Mouse (Mus musculus) liver, adult 2 months (tissue): ENCODE measurements around the gene Trim44. TPM values are rescaled to one million over a fixed set of nuclear protein-coding genes. Genes with fewer than 3 reads are reported as not detected.
A peak's percentile ranks its signal among the peaks of the same experiment; 100 is the strongest.

Experiments
- DNase-seq: peaks from one replicate; pipeline ENCODE4 v3.0.0-alpha.2; 2011; ENCODE audit warnings: low read depth, low spot score; ENCODE audit errors: extremely low read depth
- H3K27ac ChIP-seq: fragments of 200-500 bp; replicated peaks from 2 replicates; pipeline ENCODE4 v1.5.1; 2012; ENCODE audit warnings: low read depth, mild to moderate bottlenecking, control low read depth, inconsistent platforms, low read length; ENCODE audit not compliant: insufficient read depth
- H3K27me3 ChIP-seq: fragments of 200-500 bp; 2 replicates; pipeline ENCODE4 v1.6.1; 2012; ENCODE audit warnings: mild to moderate bottlenecking, moderate library complexity, low read length, inconsistent platforms; ENCODE audit not compliant: control insufficient read depth, insufficient read depth
- H3K36me3 ChIP-seq: fragments of 200-500 bp; 2 replicates; pipeline ENCODE4 v1.6.1; 2012; ENCODE audit warnings: low read length, inconsistent platforms; ENCODE audit not compliant: control insufficient read depth, insufficient read depth
- H3K4me1 ChIP-seq: fragments of 200-500 bp; 2 replicates; pipeline ENCODE4 v1.6.1; 2011; ENCODE audit warnings: low read length; ENCODE audit not compliant: control insufficient read depth, insufficient read depth
- H3K4me3 ChIP-seq: fragments of 200-500 bp; 2 replicates; pipeline ENCODE4 v1.5.1; 2011; ENCODE audit warnings: low read depth, mild to moderate bottlenecking, control low read depth, low read length, moderate library complexity; ENCODE audit not compliant: insufficient read depth
- H3K79me2 ChIP-seq: fragments of 200-500 bp; 2 replicates; pipeline ENCODE4 v1.6.1; 2012; ENCODE audit warnings: inconsistent platforms, mild to moderate bottlenecking, low read length, moderate library complexity; ENCODE audit not compliant: control insufficient read depth, insufficient read depth
- H3K9ac ChIP-seq: fragments of 200-500 bp; 2 replicates; pipeline ENCODE4 v1.6.1; 2012; ENCODE audit warnings: low read depth, mild to moderate bottlenecking, control low read depth, inconsistent platforms, low read length
- CTCF ChIP-seq: fragments of 200-500 bp; IDR thresholded peaks from 2 replicates; pipeline ENCODE4 v1.5.1; 2011; ENCODE audit warnings: low read depth, low read length, control low read depth
- POLR2A ChIP-seq: fragments of 200-500 bp; IDR thresholded peaks from 2 replicates; pipeline ENCODE4 v1.6.1; 2011; ENCODE audit warnings: low read length, control low read depth; ENCODE audit not compliant: insufficient read depth; ENCODE audit errors: extremely low read depth
- WGBS: fragments of 180-500 bp; shearing (Covaris S2); methylation state at CpG from one replicate; pipeline ENCODE4 v1.1.7; 2018; 5-methylcytosine and 5-hydroxymethylcytosine counted together
- polyA plus RNA-seq: library from polyadenylated mRNA; depleted of rRNA; stranded (reverse); fragments of >200 nt; gene quantifications from 2 replicates; pipeline ENCODE4 v1.2.3, GENCODE M21; 2012; rRNA removed
- total RNA-seq: library from RNA; depleted of rRNA; stranded (reverse); fragments of >200 nt; gene quantifications from 2 replicates; pipeline ENCODE4 v1.2.3, GENCODE M21; 2014; rRNA removed

The Trim44 gene
- total RNA-seq (13.3 and 14.8 TPM in 2 replicates), polyA plus RNA-seq (10.8 and 11.5 TPM in 2 replicates)

DNA sequence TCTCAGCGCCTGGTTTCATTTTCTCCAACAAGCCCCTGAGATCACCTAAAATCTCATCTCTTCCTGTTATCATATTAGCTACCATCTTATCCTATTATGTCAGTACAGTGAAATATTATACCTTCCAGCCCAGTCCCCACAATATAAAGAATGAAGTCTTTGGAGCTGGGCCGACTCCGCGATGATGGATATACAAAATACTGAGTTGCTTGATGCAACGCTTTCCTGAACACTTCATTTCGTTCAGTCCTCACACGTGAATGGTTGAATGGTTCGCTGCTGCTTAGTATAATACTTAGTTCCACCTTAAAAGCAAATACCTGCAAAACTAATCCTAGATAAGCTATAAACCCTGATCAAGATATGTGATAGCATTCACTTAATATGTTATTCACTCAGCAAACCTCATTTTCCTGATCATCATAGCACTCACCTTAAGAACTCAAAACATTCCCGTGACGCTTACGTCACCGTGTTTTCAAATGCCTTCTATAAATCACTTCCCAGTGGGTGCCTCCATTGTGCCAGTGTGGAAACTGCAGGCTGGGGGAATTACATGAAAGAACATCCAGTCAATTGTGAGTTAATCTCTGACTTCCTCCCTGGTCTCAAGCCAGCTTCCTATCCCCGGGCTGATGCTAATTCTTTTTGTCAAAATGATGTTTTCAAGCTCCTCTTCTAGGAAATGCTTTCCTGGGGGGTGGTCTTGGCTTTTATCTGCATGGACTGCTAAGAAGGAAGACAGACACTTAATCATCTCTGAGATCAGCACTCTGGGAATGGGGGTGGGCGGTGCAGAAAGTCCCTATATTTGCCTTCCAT is at the start of gene Trim44:
TSS of gene Trim44 (minus strand) at position 466 of the 822 bp plus-strand sequence.
- Histone ChIP-seq H3K36me3 (no peaks in the 10 kb centered on the region), H3K27ac (no peak within 1 kb of the TSS), H3K9ac (no peak within 1 kb of the TSS), H3K4me3 (no peak within 1 kb of the TSS), H3K27me3 (no peaks in the 10 kb centered on the region), H3K79me2 (no peaks in the 10 kb centered on the region), H3K4me1 (no peaks in the 10 kb centered on the region; the same call in 1 of the 2 replicates)
- TF ChIP-seq POLR2A = no peak
- WGBS = 65% methylated on average over 14 of the region's 14 CpGs
- DNase-seq = no peak

GRCm38 (mm10) chr2:102455126-102455525 is 47.5 kb upstream of the Trim44 start:
- Histone ChIP-seq H3K36me3 (no peaks in the 10 kb centered on the region), H3K27ac (no peak overlapping the region), H3K4me1 (peaks cover 6% of the 10 kb centered on the region), H3K9ac (no peak overlapping the region), H3K79me2 (no peaks in the 10 kb centered on the region), H3K4me3 (no peak overlapping the region), H3K27me3 (peaks cover 19% of the 10 kb centered on the region)
- DNase-seq = no peak
- WGBS = 86% methylated on average over 1 of the region's 1 CpGs
- TF ChIP-seq POLR2A (no peak), CTCF (no peak)

DNA sequence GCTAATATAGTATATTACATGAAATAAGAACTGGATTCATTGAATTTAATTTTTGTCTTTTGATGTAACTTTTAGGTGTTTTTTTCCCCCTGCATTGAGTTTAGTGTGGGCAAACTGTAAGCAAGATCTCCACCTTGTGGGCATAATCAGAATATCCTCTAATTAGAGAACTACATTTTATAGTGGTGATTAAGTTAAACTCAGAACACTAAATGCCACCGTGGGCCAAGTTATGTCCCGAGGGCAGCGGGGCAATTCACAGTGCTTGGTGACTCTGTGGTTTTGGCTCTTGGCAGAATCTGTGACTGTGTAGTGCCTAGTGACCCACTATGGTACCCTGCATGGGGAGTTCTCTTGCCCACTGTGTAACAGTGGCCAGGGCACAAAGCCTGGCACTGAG is 45.8 kb upstream of the Trim44 start:
- TF ChIP-seq POLR2A = no peak
- peak; percentile 37; the same call in 1 of the 2 replicates for TF ChIP-seq CTCF
- Histone ChIP-seq H3K27ac (no peak overlapping the region), H3K79me2 (no peaks in the 10 kb centered on the region), H3K9ac (no peak overlapping the region), H3K4me1 (peaks cover 6% of the 10 kb centered on the region), H3K36me3 (no peaks in the 10 kb centered on the region), H3K27me3 (peaks cover 23% of the 10 kb centered on the region), H3K4me3 (no peak overlapping the region)
- DNase-seq = peak; percentile 17
- 25% methylated on average over 3 of the region's 3 CpGs for WGBS

GRCm38 (mm10) chr2:102451671-102452549 is 44.3 kb upstream of the Trim44 start, which contains the start of gene Fjx1:
Gene Fjx1 (minus strand): TSS chr2:102452499.
- DNase-seq = no peak
- peak within 1 kb of the TSS; percentile 45; the same call in 1 of the 2 replicates for H3K9ac ChIP-seq

DNA sequence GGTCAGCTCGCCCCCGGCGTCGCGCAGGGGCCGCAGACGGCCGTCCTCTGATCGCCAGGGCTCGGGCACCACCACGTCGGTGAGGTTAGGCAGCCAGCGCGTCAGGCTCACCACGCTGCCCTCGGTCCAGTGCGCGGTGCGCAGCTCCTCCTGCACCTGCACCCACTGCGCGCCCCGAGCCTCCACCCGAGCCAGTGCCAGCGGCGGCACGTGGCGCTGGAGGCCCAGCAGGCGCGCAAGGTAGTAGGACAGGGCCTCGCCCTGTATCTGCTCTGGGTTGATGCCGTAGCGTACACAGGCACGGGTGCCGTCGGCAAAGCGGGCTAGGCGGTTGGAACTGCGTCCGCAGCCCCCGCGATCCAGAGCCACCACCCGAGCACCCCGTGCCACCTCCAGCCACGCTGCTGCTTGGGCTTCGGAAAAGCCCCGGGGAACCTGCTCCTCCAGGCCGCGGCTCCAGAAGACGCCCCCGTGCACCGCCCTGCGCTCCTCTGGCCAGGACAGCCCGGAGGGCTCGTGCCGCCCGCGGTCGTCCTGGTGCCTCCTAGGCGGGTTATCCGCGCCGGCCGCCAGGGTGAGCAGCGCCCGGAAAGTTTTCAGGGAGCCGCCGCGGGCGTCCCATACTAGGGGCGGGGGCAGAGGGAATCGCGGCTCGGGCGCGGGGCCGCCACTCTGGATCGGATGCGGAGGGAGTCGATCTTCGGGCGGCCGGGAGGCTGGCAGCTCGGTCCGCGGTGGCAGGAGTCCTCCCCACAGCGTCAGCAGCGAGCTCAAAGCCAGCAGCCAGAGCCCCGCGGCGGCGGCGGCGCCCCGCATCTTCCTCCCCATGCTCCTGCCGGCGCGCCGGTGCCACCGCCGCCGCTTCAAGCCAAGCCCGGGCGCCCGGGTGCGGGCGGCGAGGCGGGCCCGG is 43.4 kb upstream of the Trim44 start:
- DNase-seq = no peak
- under 1% methylated on average over 102 of the region's 109 CpGs for WGBS
- Histone ChIP-seq H3K9ac (peak overlapping the region; percentile 45; the same call in 1 of the 2 replicates), H3K4me3 (peak overlapping the region; percentile 21; the same call in 1 of the 2 replicates), H3K4me1 (peaks cover 6% of the 10 kb centered on the region), H3K79me2 (no peaks in the 10 kb centered on the region), H3K27ac (no peak overlapping the region), H3K36me3 (no peaks in the 10 kb centered on the region), H3K27me3 (peaks cover 21% of the 10 kb centered on the region)
- no peak for TF ChIP-seq POLR2A
- no peak for TF ChIP-seq CTCF

More at GRCm38 (mm10) chr2:102451671-102452549, 44.3 kb upstream of the Trim44 start, which contains the start of gene Fjx1:
- Histone ChIP-seq H3K27me3 (peaks cover 21% of the 10 kb centered on the region), H3K79me2 (no peaks in the 10 kb centered on the region), H3K27ac (no peak within 1 kb of the TSS), H3K4me3 (peak within 1 kb of the TSS; percentile 21; the same call in 1 of the 2 replicates), H3K4me1 (peaks cover 6% of the 10 kb centered on the region), H3K36me3 (no peaks in the 10 kb centered on the region)
- TF ChIP-seq POLR2A = no peak
- no peak for TF ChIP-seq CTCF
- 3% methylated on average over 46 of the region's 49 CpGs for WGBS
